Mouse (Mus musculus) kidney, embryonic 16.5 days (tissue): ENCODE data around the gene Sobp. TPM values are rescaled to one million over a fixed set of nuclear protein-coding genes. Genes with fewer than 3 reads are reported as not detected.

Experiments
- ATAC-seq: fragments of 200-750 bp; cut with Nextera tagmentation; 2 replicates; pipeline ENCODE4 v1.8.0; 2017; ENCODE audit warnings: moderate TSS enrichment; ENCODE audit not compliant: low FRiP score, low TSS enrichment
- H3K27ac ChIP-seq: fragments of 300-500 bp; sonication (generic); 2 replicates; pipeline ENCODE4 v1.5.1; 2014; ENCODE audit warnings: low read length
- H3K27me3 ChIP-seq: fragments of 300-500 bp; sonication (generic); 2 replicates; pipeline ENCODE4 v1.6.1; 2014; ENCODE audit warnings: low read length, control low read depth, mixed read lengths; ENCODE audit not compliant: insufficient read depth
- H3K36me3 ChIP-seq: fragments of 300-500 bp; sonication (generic); 2 replicates; pipeline ENCODE4 v1.6.1; 2014; ENCODE audit warnings: low read length, control low read depth, mixed read lengths; ENCODE audit not compliant: insufficient read depth
- H3K4me1 ChIP-seq: fragments of 300-500 bp; sonication (generic); 2 replicates; pipeline ENCODE4 v1.6.1; 2014; ENCODE audit warnings: low read length, control low read depth, mixed read lengths; ENCODE audit not compliant: insufficient read depth
- H3K4me2 ChIP-seq: fragments of 300-500 bp; sonication (generic); replicated peaks from 2 replicates; pipeline ENCODE4 v1.6.1; 2014; ENCODE audit warnings: low read depth, low read length
- H3K4me3 ChIP-seq: fragments of 300-500 bp; sonication (generic); 2 replicates; pipeline ENCODE4 v1.5.1; 2014; ENCODE audit warnings: mild to moderate bottlenecking, low read length
- H3K9ac ChIP-seq: fragments of 300-500 bp; sonication (generic); replicated peaks from 2 replicates; pipeline ENCODE4 v1.6.1; 2014; ENCODE audit warnings: low read length
- H3K9me3 ChIP-seq: fragments of 300-500 bp; sonication (generic); 2 replicates; pipeline ENCODE4 v1.6.1; 2016; ENCODE audit warnings: low read length, control low read depth
- whole genome bisulfite sequencing: fragments of 180-500 bp; shearing (Covaris S2); extraction: QIAGEN DNeasy Blood & Tissue Kit; methylation state at CpG from one replicate; pipeline ENCODE4 v1.1.7; 2014; 5-methylcytosine and 5-hydroxymethylcytosine counted together
- polyA plus RNA-seq: library from polyadenylated mRNA; unstranded; fragments of >200 nt; fragmentation: Nextera tagmentation; extraction: Ambion mirVana; gene quantifications from 2 replicates; pipeline ENCODE4 v1.2.1, GENCODE M21; 2015

Sobp gene
- polyA plus RNA-seq, 1 experiment from 2014 or later: 1.1 TPM

DNA sequence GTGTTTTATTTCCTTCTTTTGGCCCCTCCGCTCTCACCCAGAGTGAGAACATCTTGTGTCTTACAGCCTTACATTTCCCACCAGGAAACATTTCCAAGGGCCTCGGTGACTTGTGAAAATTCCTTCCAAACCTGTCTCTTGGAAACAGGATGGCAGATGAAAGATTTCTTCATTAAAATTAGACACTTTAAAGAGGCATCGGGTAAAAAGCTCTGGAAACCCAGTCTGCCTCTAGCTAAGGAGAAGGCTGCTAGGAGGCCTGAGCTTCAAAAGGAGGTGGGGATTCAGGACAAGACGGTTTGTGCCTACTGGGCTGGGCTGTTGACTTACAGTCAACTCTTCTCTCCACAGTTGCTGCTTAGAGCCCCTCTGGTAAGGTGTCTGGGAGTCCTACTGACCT is 200.8 kb downstream of the Sobp start:
- H3K9ac ChIP-seq: no peak overlapping the region
- H3K4me1 ChIP-seq: peaks cover 30% of the 10 kb centered on the region
- no peak overlapping the region for H3K27ac ChIP-seq
- no peak overlapping the region for H3K4me3 ChIP-seq
- no peak overlapping the region for H3K4me2 ChIP-seq
- no peaks in the 10 kb centered on the region for H3K36me3 ChIP-seq
- WGBS: 31% methylated on average over 4 of the region's 4 CpGs
- H3K27me3 ChIP-seq: no peaks in the 10 kb centered on the region
- peak; percentile 49; the same call in 1 of the 2 replicates for ATAC-seq
- no peaks in the 10 kb centered on the region for H3K9me3 ChIP-seq

DNA sequence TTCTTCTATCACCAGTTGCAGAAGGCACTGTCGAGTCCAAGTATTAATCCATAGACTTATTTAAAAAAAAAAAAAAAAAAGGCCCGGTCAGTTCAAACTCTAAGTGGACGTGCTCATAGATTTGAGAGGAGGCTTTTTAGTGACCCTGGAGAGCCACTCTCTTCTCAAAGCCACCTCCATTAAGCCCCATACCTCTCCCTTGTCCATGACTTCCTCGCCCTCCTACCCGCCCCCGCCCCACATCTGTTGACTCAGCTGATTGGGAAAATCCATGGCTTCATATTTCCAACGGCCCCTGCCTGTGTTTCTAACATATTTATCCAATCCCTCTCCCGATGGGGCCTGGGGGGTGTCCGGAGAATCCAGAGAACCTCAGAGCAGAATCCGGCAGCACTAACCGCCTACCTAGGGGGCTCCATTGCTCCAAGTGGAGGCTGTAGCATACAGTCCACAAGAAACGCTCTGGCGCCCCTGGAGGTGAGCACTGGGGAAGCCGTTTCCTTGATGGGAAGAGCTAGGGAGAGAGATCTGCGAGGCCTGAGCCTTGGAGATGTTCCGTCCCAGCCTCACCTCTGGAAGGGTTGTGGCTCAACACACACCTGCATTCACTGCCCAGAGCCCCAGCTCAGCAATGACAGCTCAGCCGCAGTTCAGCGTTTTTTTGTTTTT is 201.7 kb downstream of the Sobp start:
- H3K4me1 ChIP-seq: peaks cover 30% of the 10 kb centered on the region
- ATAC-seq: peak; percentile 86; the same call in 1 of the 2 replicates
- H3K36me3 ChIP-seq: no peaks in the 10 kb centered on the region
- WGBS: 25% methylated on average over 18 of the region's 18 CpGs
- H3K4me2 ChIP-seq: peak overlapping the region; percentile 19
- H3K27ac ChIP-seq: peak overlapping the region; percentile 19; the same call in 1 of the 2 replicates
- no peaks in the 10 kb centered on the region for H3K27me3 ChIP-seq
- no peaks in the 10 kb centered on the region for H3K9me3 ChIP-seq
- H3K4me3 ChIP-seq: no peak overlapping the region
- no peak overlapping the region for H3K9ac ChIP-seq

DNA sequence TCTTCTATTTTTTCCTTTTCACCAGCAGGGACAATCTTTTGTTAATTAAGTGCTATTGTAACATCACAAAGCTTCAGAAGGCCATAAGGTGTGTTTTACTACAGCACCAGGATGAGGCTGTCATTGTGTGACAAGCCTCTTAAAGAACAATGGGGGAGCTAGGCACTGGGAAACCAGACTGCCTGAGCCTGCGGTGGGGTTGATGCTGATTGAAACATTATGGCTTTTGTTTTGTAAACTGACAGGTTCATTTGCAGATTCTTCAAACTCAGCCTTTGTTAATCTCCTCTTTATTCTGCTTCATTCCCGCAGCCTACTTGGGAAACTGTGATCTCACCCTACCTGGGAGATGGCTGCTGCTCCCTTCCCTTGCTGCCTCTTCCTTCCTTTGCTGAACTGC is 206.0 kb downstream of the Sobp start:
- peaks cover 21% of the 10 kb centered on the region for H3K4me1 ChIP-seq
- no peak overlapping the region for H3K9ac ChIP-seq
- H3K27me3 ChIP-seq: no peaks in the 10 kb centered on the region
- H3K36me3 ChIP-seq: no peaks in the 10 kb centered on the region
- ATAC-seq: no peak
- H3K27ac ChIP-seq: no peak overlapping the region
- no peak overlapping the region for H3K4me2 ChIP-seq
- no peak overlapping the region for H3K4me3 ChIP-seq
- WGBS: 25% methylated on average over 2 of the region's 2 CpGs
- H3K9me3 ChIP-seq: no peaks in the 10 kb centered on the region

DNA sequence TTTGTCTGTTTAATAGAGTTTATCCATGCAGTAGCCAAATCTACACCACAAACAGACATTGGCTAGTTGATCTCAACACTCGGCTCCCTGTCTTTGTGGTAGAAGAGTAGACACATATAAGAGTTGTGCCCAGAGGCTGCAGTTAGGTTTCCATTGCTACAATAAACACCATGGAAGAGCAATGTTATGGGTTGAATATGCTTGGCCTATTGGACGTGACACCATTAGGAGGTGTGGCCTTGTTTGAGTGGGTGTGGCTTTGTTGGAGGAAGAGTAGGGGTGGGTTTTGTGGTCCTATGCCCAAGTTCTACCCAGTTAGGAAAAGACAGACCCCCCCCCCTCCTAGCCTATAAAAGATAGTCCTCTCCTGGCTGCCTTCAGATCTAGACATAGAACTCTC is 211.3 kb downstream of the Sobp start:
- no peak for ATAC-seq
- Histone ChIP-seq H3K27ac (no peak overlapping the region), H3K27me3 (no peaks in the 10 kb centered on the region), H3K4me2 (no peak overlapping the region), H3K9ac (no peak overlapping the region), H3K4me3 (no peak overlapping the region), H3K9me3 (no peaks in the 10 kb centered on the region), H3K36me3 (no peaks in the 10 kb centered on the region), H3K4me1 (peaks cover 9% of the 10 kb centered on the region)
- WGBS: 93% methylated on average over 2 of the region's 2 CpGs

DNA sequence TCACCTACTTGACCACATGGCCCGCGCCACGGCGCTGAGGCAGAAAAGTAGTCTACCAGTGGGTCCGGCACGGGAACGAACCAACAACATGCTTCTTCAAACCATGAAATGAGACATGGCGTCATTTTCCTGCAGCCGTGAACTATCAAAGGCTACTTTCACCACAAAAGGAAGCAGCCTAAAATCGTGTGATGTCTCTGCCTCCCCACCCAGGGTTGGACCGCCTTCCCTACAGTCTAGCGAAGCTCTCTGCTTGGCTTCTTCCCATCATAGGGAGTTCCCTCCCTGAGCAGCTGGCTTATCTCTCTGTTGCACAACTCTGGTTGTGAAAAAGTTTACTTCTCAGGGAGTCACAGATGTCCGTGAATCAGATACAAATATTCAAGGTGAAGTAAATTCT is 211.7 kb downstream of the Sobp start:
- peaks cover 9% of the 10 kb centered on the region for H3K4me1 ChIP-seq
- H3K9ac ChIP-seq: no peak overlapping the region
- peak overlapping the region; percentile 78 for H3K27ac ChIP-seq
- no peak for ATAC-seq
- no peaks in the 10 kb centered on the region for H3K36me3 ChIP-seq
- 86% methylated on average over 13 of the region's 13 CpGs for WGBS
- H3K27me3 ChIP-seq: peaks cover 3% of the 10 kb centered on the region; the same call in 1 of the 2 replicates
- H3K9me3 ChIP-seq: no peaks in the 10 kb centered on the region
- no peak overlapping the region for H3K4me2 ChIP-seq
- no peak overlapping the region for H3K4me3 ChIP-seq

DNA sequence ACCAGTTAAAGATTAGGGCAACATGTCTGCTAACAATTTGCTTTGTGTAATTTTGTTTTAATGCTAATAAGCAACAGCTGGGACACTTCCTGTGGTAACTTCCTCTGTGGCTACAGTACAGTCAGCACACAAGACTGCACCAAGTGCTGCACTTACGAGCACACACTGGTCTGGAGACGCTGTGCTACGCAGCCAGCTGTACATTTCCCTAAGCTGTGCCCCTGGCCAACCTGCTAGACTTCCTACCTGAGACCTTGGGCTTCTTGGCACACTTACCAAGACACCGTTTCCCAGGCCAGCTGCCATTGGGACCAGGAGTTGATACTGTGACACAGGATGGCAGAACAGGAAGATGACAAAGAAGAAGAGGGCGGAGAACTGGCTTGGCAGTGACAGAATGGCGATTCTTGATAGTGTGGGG is 212.1 kb downstream of the Sobp start:
- Histone ChIP-seq H3K27me3 (peaks cover 7% of the 10 kb centered on the region; the same call in 1 of the 2 replicates), H3K27ac (peak overlapping the region; percentile 78), H3K9ac (no peak overlapping the region), H3K9me3 (no peaks in the 10 kb centered on the region), H3K4me1 (peaks cover 9% of the 10 kb centered on the region), H3K4me2 (no peak overlapping the region), H3K36me3 (no peaks in the 10 kb centered on the region), H3K4me3 (no peak overlapping the region)
- WGBS: 73% methylated on average over 6 of the region's 6 CpGs
- peak; percentile 79 for ATAC-seq

DNA sequence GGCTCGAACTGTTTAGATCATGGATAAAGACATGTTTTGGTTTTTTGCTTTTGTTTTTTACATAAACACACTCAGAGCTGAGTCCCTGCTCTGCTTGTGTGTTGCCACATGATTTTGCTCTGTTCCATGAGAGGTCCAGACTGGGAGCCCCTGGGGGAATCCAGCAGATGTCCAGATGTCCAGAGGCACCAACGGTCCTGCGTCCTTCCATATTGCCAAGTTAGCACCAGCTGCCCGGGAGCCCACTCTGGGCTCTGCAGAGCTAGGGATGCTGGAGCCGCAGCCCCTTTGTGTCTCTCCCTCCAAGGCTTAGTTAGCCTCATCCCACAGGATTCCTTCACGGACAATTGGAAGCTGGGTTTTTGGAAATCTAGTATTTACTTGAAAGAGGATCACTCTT is 212.6 kb downstream of the Sobp start:
- whole genome bisulfite sequencing: 55% methylated on average over 6 of the region's 6 CpGs

DNA sequence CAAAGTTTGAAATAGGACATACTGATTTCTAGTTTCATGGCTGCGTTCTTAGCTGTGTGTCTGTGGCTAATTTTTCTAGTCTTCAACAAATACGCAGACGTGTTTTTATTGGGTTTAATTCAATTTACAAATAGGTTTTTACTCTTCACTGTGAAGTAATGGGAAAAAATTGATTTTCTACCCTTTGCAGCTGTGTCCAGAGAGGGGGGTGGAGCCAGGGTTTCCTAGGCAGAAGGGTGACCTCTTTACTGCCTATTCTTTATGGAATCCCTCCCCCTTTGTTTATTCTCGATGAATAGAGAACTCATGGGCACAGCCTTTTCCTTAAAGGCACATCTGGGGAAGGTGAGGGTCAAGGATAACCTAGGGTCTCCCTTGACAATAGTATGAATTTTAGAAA is 215.6 kb downstream of the Sobp start:
- 47% methylated on average over 4 of the region's 4 CpGs for WGBS
- ATAC-seq: no peak
- peak overlapping the region; percentile 60 for H3K4me2 ChIP-seq
- no peaks in the 10 kb centered on the region for H3K9me3 ChIP-seq
- H3K4me1 ChIP-seq: peaks cover 9% of the 10 kb centered on the region
- no peak overlapping the region for H3K9ac ChIP-seq
- peaks cover 17% of the 10 kb centered on the region for H3K27me3 ChIP-seq
- H3K36me3 ChIP-seq: no peaks in the 10 kb centered on the region
- H3K27ac ChIP-seq: peak overlapping the region; percentile 63; the same call in 1 of the 2 replicates
- no peak overlapping the region; the same call in 1 of the 2 replicates for H3K4me3 ChIP-seq

More for the DNA sequence above, 212.6 kb downstream of the Sobp start:
- Histone ChIP-seq H3K4me1 (peaks cover 9% of the 10 kb centered on the region), H3K27ac (peak overlapping the region; percentile 78), H3K27me3 (peaks cover 11% of the 10 kb centered on the region; the same call in 1 of the 2 replicates), H3K9me3 (no peaks in the 10 kb centered on the region), H3K4me2 (no peak overlapping the region), H3K36me3 (no peaks in the 10 kb centered on the region), H3K9ac (no peak overlapping the region), H3K4me3 (no peak overlapping the region)
- ATAC-seq: 0 out of 2 replicates have a peak, but pooled peaks have one; percentile 8

DNA sequence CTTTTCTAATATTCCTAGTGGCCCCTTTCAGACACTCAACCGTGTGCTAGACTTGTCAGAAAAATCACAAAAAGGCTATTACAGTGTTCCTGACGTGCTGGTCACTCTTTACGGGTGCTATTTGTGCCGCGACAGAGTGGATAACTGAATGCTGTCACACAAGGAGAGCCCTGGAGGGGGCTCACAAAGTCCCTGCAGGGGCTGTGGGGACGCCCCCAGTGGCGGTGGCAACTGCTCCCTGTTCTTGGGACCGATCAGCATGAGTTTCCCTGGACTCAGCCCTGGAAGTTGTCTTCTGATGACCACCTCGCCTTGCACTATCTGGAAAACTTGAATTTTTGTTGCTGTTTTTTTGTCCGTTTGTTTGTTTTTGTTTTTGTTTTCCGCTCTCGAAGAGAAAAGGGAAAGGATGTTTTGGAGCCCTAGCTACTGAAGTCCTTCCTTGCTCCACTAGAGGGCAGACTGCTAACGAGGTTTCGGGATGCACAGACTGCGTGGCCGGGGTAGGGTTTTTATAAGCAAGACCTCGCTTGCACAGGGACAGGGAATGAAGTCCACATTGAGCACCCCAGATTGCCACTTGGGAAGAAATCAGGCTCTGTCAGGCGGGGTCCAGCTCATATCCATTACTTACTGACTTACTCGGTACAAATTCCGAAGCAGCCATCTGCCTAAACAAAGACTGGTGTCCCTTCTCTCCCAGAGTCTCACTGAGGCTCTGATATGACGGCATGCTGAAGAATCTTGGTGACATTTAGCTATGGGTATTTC is 216.3 kb downstream of the Sobp start:
- peaks cover 21% of the 10 kb centered on the region for H3K27me3 ChIP-seq
- no peaks in the 10 kb centered on the region for H3K36me3 ChIP-seq
- ATAC-seq: peak; percentile 72
- H3K4me3 ChIP-seq: peak overlapping the region; percentile 42
- peak overlapping the region; percentile 60 for H3K4me2 ChIP-seq
- peaks cover 9% of the 10 kb centered on the region for H3K4me1 ChIP-seq
- H3K9me3 ChIP-seq: no peaks in the 10 kb centered on the region
- H3K9ac ChIP-seq: peak overlapping the region; percentile 58; the same call in 1 of the 2 replicates
- H3K27ac ChIP-seq: peak overlapping the region; percentile 63; the same call in 1 of the 2 replicates
- WGBS: 5% methylated on average over 21 of the region's 21 CpGs

DNA sequence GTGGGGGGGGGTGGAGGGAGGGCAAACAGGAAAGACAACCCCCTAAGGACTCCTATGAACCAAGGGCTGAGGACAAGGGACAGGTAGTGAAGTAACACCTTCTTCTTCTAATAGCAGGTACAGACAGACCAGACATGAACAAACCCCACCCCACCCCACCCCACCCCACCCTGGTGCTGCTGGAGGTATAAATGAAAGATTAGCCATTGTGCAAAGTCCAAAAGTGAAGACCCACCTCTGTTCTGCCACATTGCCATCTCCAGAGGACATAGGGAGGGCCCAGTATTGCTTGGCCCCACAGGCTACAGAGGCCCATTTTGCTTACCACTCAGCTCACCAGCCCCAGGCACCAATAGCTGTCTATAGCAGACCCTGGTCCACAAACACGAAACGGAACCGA is 219.1 kb downstream of the Sobp start:
- Histone ChIP-seq H3K4me2 (no peak overlapping the region), H3K9me3 (no peaks in the 10 kb centered on the region), H3K27ac (no peak overlapping the region), H3K27me3 (peaks cover 21% of the 10 kb centered on the region), H3K9ac (no peak overlapping the region), H3K36me3 (no peaks in the 10 kb centered on the region), H3K4me1 (peaks cover 29% of the 10 kb centered on the region), H3K4me3 (no peak overlapping the region)
- 92% methylated on average over 3 of the region's 3 CpGs for WGBS
- ATAC-seq: no peak
